Mouse (Mus musculus) kidney, embryonic 15.5 days (tissue): ENCODE results near the gene Anxa3. TPM values are rescaled to one million over a fixed set of nuclear protein-coding genes. Genes with fewer than 3 reads are reported as not detected.
A peak's percentile ranks its signal among the peaks of the same experiment; 100 is the strongest.

Experiments used
- ATAC-seq: fragments of 200-750 bp; cut with Nextera tagmentation; replicated peaks from 2 replicates; pipeline ENCODE4 v1.8.0; 2017; ENCODE audit warnings: moderate TSS enrichment; ENCODE audit not compliant: low FRiP score
- H3K27ac ChIP-seq: fragments of 300-500 bp; sonication (generic); 2 replicates; pipeline ENCODE4 v1.5.1; 2015; ENCODE audit warnings: mild to moderate bottlenecking, inconsistent platforms
- H3K27me3 ChIP-seq: fragments of 300-500 bp; sonication (generic); 2 replicates; pipeline ENCODE4 v1.6.1; 2015; ENCODE audit warnings: inconsistent platforms
- H3K36me3 ChIP-seq: fragments of 300-500 bp; sonication (generic); 2 replicates; pipeline ENCODE4 v1.6.1; 2015; ENCODE audit warnings: inconsistent platforms
- H3K4me1 ChIP-seq: fragments of 300-500 bp; sonication (generic); 2 replicates; pipeline ENCODE4 v1.6.1; 2015; ENCODE audit warnings: inconsistent platforms
- H3K4me2 ChIP-seq: fragments of 300-500 bp; sonication (generic); 2 replicates; pipeline ENCODE4 v1.6.1; 2015; ENCODE audit warnings: moderate library complexity, mild to moderate bottlenecking, inconsistent platforms
- H3K4me3 ChIP-seq: fragments of 300-500 bp; sonication (generic); replicated peaks from 2 replicates; pipeline ENCODE4 v1.5.1; 2015; ENCODE audit warnings: mild to moderate bottlenecking, inconsistent platforms
- H3K9ac ChIP-seq: fragments of 300-500 bp; sonication (generic); 2 replicates; pipeline ENCODE4 v1.6.1; 2015; ENCODE audit warnings: mild to moderate bottlenecking, inconsistent platforms
- H3K9me3 ChIP-seq: fragments of 300-500 bp; sonication (generic); replicated peaks from 2 replicates; pipeline ENCODE4 v1.6.1; 2016; ENCODE audit warnings: inconsistent platforms
- WGBS: fragments of 180-500 bp; shearing (Covaris S2); methylation state at CpG from one replicate; pipeline ENCODE4 v1.1.7; 2015; ENCODE audit warnings: mixed read lengths; 5-methylcytosine and 5-hydroxymethylcytosine counted together
- polyA plus RNA-seq: library from polyadenylated mRNA; unstranded; fragments of >200 nt; fragmentation: Nextera tagmentation; extraction: Ambion mirVana; gene quantifications from 2 replicates; pipeline ENCODE4 v1.2.1, GENCODE M21; 2015

Gene Anxa3
- polyA plus RNA-seq, result 68.1 and 68.2 TPM in 2 replicates

DNA sequence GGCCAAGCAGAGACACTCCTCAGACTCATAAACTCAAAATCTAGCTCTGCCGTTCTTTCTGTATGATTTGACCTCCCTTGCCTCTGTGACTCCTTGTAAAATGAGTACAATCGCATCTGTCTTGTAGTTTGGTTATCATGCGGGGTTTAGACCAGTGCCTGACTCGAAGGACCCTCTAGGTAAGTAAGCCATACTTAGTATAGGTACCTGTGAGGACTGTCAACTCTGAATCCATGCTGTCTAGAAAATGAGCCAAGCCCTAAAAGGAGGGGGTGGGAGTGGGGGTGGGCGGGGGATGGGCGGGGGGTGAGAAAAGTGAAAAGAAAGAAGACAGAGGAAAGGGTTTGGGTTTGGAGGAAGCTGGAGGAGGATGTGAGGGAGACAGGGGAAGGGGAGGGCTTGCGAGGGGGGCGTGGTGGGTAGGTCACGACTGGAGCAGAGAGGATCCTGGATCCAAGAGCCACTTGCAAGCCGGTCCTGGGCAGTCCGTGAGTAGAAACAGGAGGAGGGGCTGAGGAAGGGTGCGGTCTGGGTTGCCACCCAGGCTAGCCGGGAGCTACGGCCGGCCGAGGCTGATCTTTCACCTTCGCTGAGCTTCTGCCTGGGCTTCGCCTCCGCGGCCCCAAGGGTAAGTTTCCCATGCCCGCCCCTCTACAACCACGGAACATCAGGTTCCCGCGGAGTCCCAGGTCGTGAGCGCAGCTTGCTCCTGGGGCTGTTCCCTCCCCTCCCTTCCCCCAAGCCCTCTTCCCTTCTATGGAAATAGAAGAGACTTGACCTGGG, at the start of gene Anxa3:
Gene Anxa3 (plus strand): TSS at position 404 of the 783 bp plus-strand sequence.
- H3K9ac ChIP-seq, result peak within 1 kb of the TSS; percentile 49
- H3K36me3 ChIP-seq, result no peaks in the 10 kb centered on the region
- ATAC-seq, result peak; percentile 93
- peak within 1 kb of the TSS; percentile 61 for H3K27ac ChIP-seq
- peak within 1 kb of the TSS; percentile 86 for H3K4me2 ChIP-seq
- H3K9me3 ChIP-seq, result no peaks in the 10 kb centered on the region
- peaks cover 29% of the 10 kb centered on the region for H3K4me1 ChIP-seq
- H3K27me3 ChIP-seq, result no peaks in the 10 kb centered on the region
- 9% methylated on average over 26 of the region's 26 CpGs for whole genome bisulfite sequencing
- H3K4me3 ChIP-seq, result peak within 1 kb of the TSS; percentile 59

DNA sequence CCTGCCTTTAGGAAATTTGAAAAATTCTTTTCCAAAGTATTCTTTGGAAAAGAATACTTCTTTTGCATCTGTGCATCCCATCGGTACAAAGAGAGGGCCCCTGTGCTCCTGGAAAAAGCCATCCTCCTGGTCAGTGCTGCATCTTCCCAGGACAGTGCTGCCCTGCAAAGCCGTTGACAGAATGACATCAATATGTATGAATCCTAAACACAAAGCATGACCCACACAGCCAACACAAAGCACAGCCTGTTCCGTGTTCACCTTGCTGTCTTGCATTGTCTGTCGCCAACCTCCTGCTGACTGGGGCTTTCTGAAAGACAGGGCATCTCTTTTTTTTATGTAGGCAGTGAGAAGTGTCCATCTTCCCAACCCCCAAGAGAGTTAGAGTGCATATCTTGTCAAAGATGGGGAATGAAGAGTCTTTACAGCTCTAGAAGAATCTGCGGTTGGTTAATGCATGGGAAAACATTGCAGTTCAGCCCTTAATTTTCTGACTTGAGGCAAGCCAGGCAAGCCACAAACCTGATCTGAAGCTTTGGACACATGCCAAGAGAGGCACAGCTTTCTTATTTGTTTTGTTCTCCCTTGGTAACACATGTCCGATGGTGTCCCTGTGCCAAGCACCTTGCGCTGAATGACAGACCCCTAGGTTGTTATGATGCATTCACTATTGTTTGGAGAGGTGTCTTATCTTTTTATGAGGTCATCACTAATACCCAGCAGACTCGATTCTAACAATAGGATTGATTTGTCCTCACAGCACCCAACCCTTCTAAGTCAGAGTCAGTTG, 45.7 kb upstream of the Anxa3 start:
- Histone ChIP-seq H3K4me3 (no peak overlapping the region), H3K9me3 (no peaks in the 10 kb centered on the region), H3K27me3 (no peaks in the 10 kb centered on the region), H3K27ac (no peak overlapping the region), H3K4me2 (no peak overlapping the region), H3K4me1 (no peaks in the 10 kb centered on the region), H3K36me3 (peaks cover 56% of the 10 kb centered on the region), H3K9ac (no peak overlapping the region)
- 87% methylated on average over 8 of the region's 8 CpGs for WGBS
- no peak for ATAC-seq

DNA sequence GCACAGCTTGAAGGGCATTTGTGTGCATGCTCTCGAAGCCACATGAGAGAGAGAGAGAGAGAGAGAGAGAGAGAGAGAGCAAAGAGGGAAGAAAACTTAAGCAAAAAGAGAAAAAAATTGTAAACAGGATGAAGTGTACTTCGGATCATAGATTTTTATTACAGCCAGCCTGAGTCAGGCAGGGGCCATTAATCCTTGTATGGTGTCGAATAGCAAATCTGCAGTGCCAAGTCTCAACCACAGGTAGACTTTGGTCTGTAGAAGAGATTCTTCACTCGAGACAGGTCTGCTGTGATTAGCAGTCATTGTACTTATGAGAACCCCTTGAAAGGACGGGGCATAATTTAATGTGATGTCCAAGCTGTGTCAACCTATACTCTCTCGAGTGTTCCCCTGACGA, 35.5 kb upstream of the Anxa3 start:
- no peak overlapping the region for H3K4me2 ChIP-seq
- no peaks in the 10 kb centered on the region for H3K27me3 ChIP-seq
- peaks cover 63% of the 10 kb centered on the region for H3K36me3 ChIP-seq
- H3K4me1 ChIP-seq, result peaks cover 12% of the 10 kb centered on the region; the same call in 1 of the 2 replicates
- no peak overlapping the region for H3K4me3 ChIP-seq
- H3K9ac ChIP-seq, result no peak overlapping the region
- H3K27ac ChIP-seq, result peak overlapping the region; percentile 72; the same call in 1 of the 2 replicates
- 39% methylated on average over 7 of the region's 7 CpGs for WGBS
- H3K9me3 ChIP-seq, result no peaks in the 10 kb centered on the region
- ATAC-seq, result peak; percentile 84

DNA sequence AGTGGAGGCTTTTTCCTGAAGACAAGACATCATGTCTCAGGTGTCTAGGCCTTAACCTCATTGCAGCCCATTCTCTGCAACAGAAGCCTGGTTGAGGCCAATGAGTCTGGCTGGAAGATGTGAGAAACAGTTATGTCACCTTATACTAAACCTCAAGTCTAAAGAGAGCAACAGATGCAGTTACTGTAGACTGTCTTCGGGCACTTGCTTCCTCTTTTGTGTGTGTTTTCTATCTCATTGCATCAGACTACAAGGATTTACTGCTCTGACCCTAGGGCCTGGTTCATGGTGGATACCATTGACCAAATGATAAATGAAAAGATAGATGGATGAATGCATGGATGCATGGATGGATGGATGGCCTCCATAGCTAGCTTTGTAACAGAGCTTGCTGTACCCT, 31.1 kb upstream of the Anxa3 start:
- ATAC-seq, result no peak
- Histone ChIP-seq H3K9me3 (no peaks in the 10 kb centered on the region), H3K36me3 (peaks cover 56% of the 10 kb centered on the region), H3K27me3 (no peaks in the 10 kb centered on the region), H3K4me1 (peaks cover 25% of the 10 kb centered on the region), H3K27ac (no peak overlapping the region), H3K4me2 (no peak overlapping the region), H3K4me3 (no peak overlapping the region), H3K9ac (no peak overlapping the region)
- 89% methylated on average over 1 of the region's 1 CpGs for WGBS

DNA sequence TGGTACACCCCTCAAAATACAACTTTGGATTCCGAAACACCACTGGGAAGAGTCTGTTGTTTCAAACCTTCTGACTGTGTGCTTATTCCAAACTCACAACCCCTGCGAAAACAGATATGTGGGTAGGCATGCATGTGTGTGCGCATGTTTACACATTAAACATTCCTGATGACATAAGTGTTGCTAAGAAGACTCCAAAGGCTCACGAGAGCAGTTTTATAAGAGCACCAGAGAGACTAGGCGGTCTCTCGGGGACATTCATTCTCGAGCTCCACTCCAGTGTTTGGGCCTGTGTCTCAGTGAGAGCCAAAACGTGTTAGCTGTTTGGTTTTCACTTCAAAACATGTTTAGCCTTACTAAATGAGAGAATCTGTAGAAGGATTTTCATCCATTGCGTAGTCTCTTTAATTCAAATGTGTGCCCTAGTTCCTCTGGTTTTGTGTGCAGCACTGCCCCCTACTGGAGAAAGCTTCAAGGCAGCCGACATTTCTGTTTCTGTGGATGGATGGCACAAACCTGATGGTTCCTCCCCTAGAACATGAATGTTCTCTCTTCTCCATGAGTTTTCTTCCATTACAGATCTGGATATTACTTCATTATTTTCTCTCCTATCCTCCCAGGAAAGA, 24.2 kb upstream of the Anxa3 start:
- H3K4me3 ChIP-seq, result no peak overlapping the region
- peaks cover 54% of the 10 kb centered on the region for H3K36me3 ChIP-seq
- peaks cover 7% of the 10 kb centered on the region; the same call in 1 of the 2 replicates for H3K4me1 ChIP-seq
- no peak overlapping the region for H3K4me2 ChIP-seq
- H3K27me3 ChIP-seq, result no peaks in the 10 kb centered on the region
- 66% methylated on average over 10 of the region's 10 CpGs for WGBS
- ATAC-seq, result no peak
- H3K27ac ChIP-seq, result no peak overlapping the region
- no peak overlapping the region for H3K9ac ChIP-seq
- H3K9me3 ChIP-seq, result no peaks in the 10 kb centered on the region

DNA sequence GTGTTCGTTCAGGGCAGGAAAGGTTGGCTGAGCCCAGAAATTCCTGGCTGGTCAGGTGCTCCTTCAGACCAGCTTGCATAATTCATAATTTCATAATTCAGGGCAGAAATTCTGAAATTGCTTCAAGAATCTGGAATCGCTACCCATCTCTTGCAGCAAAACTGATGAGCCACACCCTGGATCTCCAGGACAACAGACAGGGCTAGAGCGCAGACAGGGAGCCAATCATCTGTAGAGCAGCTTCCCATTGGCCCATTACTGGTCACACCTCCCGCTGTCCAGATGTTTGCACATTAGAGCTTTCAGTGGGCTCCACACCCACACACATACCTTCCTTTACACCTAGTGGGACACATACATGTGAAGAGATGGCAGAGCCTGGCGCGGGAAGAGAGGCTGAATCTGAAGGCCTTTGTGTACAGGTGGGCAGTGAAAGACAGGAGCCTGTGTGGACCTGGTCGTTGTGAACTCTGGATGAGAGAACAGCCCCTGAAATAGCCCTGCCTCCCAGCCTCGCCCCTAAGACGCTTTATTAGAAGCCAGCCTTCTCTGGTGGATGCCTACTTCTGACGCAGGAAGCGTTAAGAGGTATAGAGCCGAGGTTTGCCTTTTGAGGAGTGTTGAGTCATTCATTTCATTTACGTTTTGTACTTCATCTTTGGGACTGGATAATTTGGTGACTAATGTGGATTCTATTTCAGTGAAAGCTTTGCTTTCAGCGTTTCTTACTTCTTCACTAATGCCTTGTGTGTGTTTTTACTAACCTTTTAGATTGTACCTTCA, 9.4 kb upstream of the Anxa3 start:
- Histone ChIP-seq H3K36me3 (peaks cover 41% of the 10 kb centered on the region), H3K9ac (no peak overlapping the region), H3K27me3 (no peaks in the 10 kb centered on the region), H3K4me1 (no peaks in the 10 kb centered on the region), H3K4me2 (no peak overlapping the region), H3K27ac (no peak overlapping the region), H3K9me3 (no peaks in the 10 kb centered on the region), H3K4me3 (no peak overlapping the region)
- no peak for ATAC-seq
- 83% methylated on average over 14 of the region's 14 CpGs for WGBS

DNA sequence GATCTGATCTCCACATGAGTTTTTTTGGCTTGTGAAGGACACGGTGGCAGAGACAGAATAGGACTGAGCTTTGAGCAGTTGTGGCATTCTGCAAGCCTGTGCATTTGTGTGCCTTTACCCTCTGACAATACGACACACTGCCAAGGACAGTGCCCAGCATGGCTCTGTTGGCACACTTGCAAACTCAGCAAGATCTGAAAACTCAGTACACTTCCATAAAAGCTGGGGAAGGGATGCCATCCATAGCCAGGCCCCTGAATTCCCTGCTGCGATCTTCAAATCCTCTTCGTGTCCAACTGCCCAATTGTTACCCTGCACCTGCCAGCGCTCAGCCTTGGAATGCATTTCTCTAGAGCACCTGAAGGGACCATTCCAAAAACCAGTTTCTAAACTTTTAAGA, 8.0 kb upstream of the Anxa3 start:
- H3K4me2 ChIP-seq, result no peak overlapping the region
- WGBS, result 96% methylated on average over 5 of the region's 5 CpGs
- H3K27ac ChIP-seq, result no peak overlapping the region
- no peaks in the 10 kb centered on the region for H3K4me1 ChIP-seq
- peaks cover 33% of the 10 kb centered on the region for H3K36me3 ChIP-seq
- H3K9me3 ChIP-seq, result no peaks in the 10 kb centered on the region
- no peak overlapping the region for H3K4me3 ChIP-seq
- no peak for ATAC-seq
- H3K27me3 ChIP-seq, result no peaks in the 10 kb centered on the region
- no peak overlapping the region for H3K9ac ChIP-seq

DNA sequence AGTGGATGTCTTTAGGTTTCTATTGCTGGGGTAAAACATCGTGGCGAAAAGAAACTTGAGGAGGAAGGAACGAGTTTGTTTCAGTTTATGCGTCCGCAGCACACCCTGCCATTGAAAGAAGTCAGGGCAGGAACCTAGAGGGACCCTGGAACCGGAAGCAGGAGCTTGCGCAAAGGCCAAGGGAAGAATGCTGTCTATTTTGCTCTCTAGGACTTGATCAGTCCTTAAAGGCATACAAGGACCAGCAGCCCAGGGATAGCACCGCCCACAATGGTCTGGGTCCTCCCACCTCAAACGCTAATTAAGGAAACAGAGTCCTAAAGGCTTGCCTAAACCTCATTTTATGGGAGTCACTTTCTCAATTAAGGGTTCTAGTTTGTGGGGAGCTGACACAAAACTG, 717 bp upstream of the Anxa3 start:
- Histone ChIP-seq H3K27me3 (no peaks in the 10 kb centered on the region), H3K27ac (peak overlapping the region; percentile 43), H3K36me3 (no peaks in the 10 kb centered on the region), H3K9ac (no peak overlapping the region), H3K9me3 (no peaks in the 10 kb centered on the region), H3K4me1 (peaks cover 29% of the 10 kb centered on the region), H3K4me2 (peak overlapping the region; percentile 86), H3K4me3 (no peak overlapping the region)
- WGBS, result 49% methylated on average over 9 of the region's 9 CpGs
- 0 out of 2 replicates have a peak, but pooled peaks have one; percentile 24 for ATAC-seq

DNA sequence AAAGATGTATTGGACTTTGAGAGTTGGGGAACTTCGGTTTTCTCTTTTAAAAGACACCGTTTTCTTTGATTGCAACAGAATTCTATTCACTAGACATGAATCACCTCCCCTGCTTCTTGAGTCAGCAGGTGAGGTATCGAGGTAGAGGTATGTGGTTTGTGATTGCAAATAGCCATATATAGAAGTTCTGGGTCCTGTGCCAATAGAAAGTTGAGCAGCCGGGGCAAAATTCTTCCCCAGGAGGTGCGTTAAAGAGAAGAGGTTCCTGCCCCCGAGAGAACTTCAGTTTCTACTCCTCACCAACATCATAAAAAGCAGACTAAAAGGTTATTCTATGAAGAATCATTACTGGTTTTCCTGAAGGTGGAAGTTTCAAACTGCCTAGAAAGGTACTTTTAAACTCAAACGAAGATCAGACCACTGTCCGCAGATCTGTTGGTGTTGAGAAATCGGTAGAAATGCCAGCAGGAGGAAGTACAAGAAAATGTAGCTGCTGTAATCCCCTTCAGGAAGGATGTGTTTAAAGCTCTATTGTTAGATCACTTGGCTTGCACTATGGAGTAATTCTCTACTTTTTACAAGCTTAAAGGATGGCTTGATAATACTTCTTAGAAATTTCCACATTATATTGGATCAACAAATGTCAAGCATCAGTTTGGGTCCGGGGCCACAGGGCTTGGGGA, 955 bp downstream of the Anxa3 start:
- peak overlapping the region; percentile 49; the same call in 1 of the 2 replicates for H3K9ac ChIP-seq

DNA sequence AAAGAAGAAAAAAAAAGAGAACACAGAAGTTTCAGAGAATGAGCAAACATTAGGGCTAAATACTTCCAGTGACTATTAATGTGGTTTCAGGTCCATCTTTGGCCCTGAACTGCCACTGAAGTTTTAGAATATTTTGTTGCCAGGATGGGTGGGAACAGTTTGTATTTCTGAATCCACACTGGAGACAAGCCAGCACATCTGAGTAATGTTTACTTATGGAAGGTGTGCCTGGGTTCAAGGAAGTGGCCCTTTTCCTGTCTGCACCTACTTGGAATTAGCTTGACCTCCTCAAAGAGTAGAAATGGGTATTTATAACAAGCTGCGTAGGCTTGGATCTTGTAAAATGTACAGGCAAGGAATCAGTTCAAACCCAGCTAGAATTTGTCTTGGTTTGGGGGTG, 2.6 kb downstream of the Anxa3 start:
- no peak overlapping the region for H3K4me3 ChIP-seq
- ATAC-seq, result no peak
- H3K4me2 ChIP-seq, result no peak overlapping the region
- 86% methylated on average over 1 of the region's 1 CpGs for WGBS
- no peak overlapping the region for H3K27ac ChIP-seq
- H3K27me3 ChIP-seq, result no peaks in the 10 kb centered on the region
- H3K4me1 ChIP-seq, result peaks cover 41% of the 10 kb centered on the region
- H3K36me3 ChIP-seq, result peaks cover 3% of the 10 kb centered on the region; the same call in 1 of the 2 replicates
- no peaks in the 10 kb centered on the region for H3K9me3 ChIP-seq
- H3K9ac ChIP-seq, result no peak overlapping the region

More for the DNA sequence above, 955 bp downstream of the Anxa3 start:
- Histone ChIP-seq H3K36me3 (peaks cover 3% of the 10 kb centered on the region; the same call in 1 of the 2 replicates), H3K4me1 (peaks cover 29% of the 10 kb centered on the region), H3K4me2 (peak overlapping the region; percentile 86), H3K27me3 (no peaks in the 10 kb centered on the region), H3K27ac (peak overlapping the region; percentile 61), H3K9me3 (no peaks in the 10 kb centered on the region), H3K4me3 (peak overlapping the region; percentile 59)
- no peak for ATAC-seq
- 35% methylated on average over 10 of the region's 10 CpGs for WGBS

DNA sequence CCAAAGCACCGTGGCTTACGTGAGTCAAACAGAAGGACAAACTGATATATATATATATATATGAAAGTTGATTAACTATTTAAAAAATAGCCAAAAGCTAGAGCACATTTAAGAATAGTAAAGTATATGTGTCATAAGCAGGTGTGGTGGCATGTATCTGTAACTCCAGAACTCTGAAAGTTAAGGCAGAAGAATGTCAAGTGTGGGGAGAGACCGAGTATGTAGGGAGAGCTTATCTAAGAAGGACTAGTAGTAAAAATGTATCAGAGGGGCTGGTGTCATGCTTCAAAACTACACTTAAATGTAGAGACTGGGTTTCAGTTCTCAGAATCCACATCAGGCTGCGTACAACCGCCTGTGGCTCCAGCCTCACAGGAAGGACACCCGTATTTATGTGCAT, 4.3 kb downstream of the Anxa3 start:
- H3K36me3 ChIP-seq, result peaks cover 3% of the 10 kb centered on the region; the same call in 1 of the 2 replicates
- no peaks in the 10 kb centered on the region for H3K9me3 ChIP-seq
- no peak overlapping the region for H3K4me3 ChIP-seq
- ATAC-seq, result no peak
- H3K27me3 ChIP-seq, result no peaks in the 10 kb centered on the region
- H3K27ac ChIP-seq, result no peak overlapping the region
- peaks cover 52% of the 10 kb centered on the region for H3K4me1 ChIP-seq
- H3K9ac ChIP-seq, result no peak overlapping the region
- WGBS, result 93% methylated on average over 6 of the region's 6 CpGs
- H3K4me2 ChIP-seq, result no peak overlapping the region
